Mouse (Mus musculus): ENCODE measurements around the gene Kcnma1.

- TF ChIP-seq CTCF (IDR thresholded peaks at IDR 0.05; ENCODE audit: low read depth, low read length) (no peak), POLR2A (IDR thresholded peaks at IDR 0.05; ENCODE audit: extremely low read depth, insufficient read depth, low read length) (no peak)
These were observed 362.6 kb downstream of the Kcnma1 start for GRCm38 (mm10) chr14:23651682-23652081.

Data from liver, adult 2 months (tissue).